Mouse (Mus musculus) cerebellum, adult 2 months (tissue): ENCODE results near the gene Taar6. TPM values are rescaled to one million over a fixed set of nuclear protein-coding genes. Genes with fewer than 3 reads are reported as not detected.

Experiments used
- DNase-seq, 2 experiments: peaks; one replicate each; pipeline ENCODE4 v3.0.0; 2021
- H3K27ac ChIP-seq: fragments of 200-500 bp; 2 replicates; pipeline ENCODE4 v1.5.1; 2012; ENCODE audit warnings: low read length, control low read depth, inconsistent platforms; ENCODE audit not compliant: insufficient read depth
- H3K27me3 ChIP-seq: fragments of 200-500 bp; 2 replicates; pipeline ENCODE4 v1.6.1; 2012; ENCODE audit warnings: inconsistent platforms, mild to moderate bottlenecking, low read length, moderate library complexity; ENCODE audit not compliant: control insufficient read depth, insufficient read depth
- H3K4me1 ChIP-seq: fragments of 200-500 bp; 2 replicates; pipeline ENCODE4 v1.6.1; 2011; ENCODE audit warnings: low read length; ENCODE audit not compliant: control insufficient read depth, insufficient read depth
- H3K4me3 ChIP-seq: fragments of 200-500 bp; replicated peaks from 2 replicates; pipeline ENCODE3; 2011; ENCODE audit warnings: mild to moderate bottlenecking, low read depth, low read length, control low read depth; ENCODE audit not compliant: insufficient read depth
- CTCF ChIP-seq: fragments of 200-500 bp; IDR thresholded peaks from 2 replicates; pipeline ENCODE4 v1.5.1; 2011; ENCODE audit warnings: low read depth, mild to moderate bottlenecking, control low read depth, low read length, moderate library complexity, borderline replicate concordance; ENCODE audit not compliant: insufficient read depth
- POLR2A ChIP-seq: fragments of 200-500 bp; IDR thresholded peaks from 2 replicates; pipeline ENCODE4 v1.6.1; 2011; ENCODE audit warnings: low read length, control low read depth, borderline replicate concordance; ENCODE audit not compliant: insufficient read depth
- WGBS: fragments of 180-500 bp; shearing (Covaris S2); methylation state at CpG from one replicate; pipeline ENCODE4 v1.1.7; 2018; 5-methylcytosine and 5-hydroxymethylcytosine counted together
- polyA plus RNA-seq: library from polyadenylated mRNA; depleted of rRNA; stranded (reverse); fragments of >200 nt; gene quantifications from 2 replicates; pipeline ENCODE4 v1.2.3, GENCODE M21; 2012; rRNA removed

Taar6 gene
- polyA plus RNA-seq = not detected in 2 replicates

DNA sequence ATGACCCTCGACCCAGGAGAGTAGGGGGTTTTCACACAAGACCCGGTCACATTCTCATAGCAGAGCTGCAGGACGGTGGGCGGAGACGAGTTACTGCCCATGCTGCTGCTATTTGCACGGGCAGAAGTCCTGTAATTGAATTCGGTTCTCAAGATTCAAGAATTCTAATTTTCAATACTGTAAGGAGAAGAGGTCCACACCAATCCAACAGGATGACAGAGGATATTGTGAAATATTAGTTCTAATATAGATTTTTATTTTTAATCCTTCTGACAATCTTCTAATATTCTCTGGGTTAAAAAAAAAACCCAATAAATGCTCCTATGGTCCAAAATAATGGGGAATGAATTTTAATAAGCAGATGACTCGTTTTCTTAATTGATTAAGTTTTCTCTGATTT is at the start of gene Taar6:
Taar6 (minus strand) TSS at position 101 of the 400 bp plus-strand sequence.
- Histone ChIP-seq H3K4me1 (no peaks in the 10 kb centered on the region), H3K4me3 (no peak within 1 kb of the TSS), H3K27me3 (no peaks in the 10 kb centered on the region), H3K27ac (no peak within 1 kb of the TSS)
- WGBS = 62% methylated on average over 8 of the region's 8 CpGs
- TF ChIP-seq POLR2A (no peak), CTCF (no peak)
- DNase-seq = no peak

DNA sequence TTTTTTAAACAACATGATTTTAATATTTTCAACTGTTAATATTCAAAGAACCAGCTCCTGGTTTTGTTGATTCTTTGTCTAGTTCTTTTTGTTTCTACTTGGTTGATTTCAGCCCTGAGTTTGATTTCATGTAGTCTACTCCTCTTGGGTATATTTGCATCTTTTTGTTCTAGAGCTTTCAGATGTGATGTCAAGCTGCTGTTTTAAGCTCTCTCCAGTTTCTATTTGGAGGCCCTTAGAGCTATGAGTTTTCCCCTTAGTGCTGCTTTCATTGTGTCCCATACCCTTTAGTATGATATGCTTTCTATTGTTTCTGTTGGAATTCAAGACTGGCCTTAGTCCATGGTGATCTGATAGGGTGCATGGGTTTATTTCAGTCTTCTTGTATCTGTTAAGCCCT is 45.9 kb upstream of the Taar6 start:
- TF ChIP-seq POLR2A (no peak), CTCF (no peak)
- Histone ChIP-seq H3K27ac (no peak overlapping the region), H3K4me1 (no peaks in the 10 kb centered on the region), H3K4me3 (no peak overlapping the region), H3K27me3 (no peaks in the 10 kb centered on the region)
- no peak for DNase-seq

DNA sequence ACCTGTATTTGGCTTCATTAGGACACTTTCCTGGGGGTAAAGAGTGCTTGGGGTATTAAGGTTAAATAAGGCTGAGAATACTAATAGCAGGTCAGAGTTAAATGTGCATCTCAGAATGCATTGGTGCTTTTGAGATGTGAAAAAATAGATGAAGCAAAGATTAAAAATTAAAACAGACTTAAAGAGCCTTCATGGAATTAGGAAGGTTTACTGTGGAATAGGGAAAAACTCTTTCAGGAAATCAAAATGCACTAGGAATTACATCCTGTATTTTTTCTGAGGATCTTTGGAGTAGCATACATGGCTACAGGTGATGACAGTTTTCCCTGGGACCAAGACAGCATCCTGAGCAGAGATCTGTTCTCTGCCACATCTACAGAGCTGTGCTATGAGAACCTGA is 41.5 kb upstream of the Taar6 start, which contains the start of gene Taar7d:
Taar7d (plus strand) TSS at position 301 of the 400 bp plus-strand sequence.
- H3K27me3 ChIP-seq = no peaks in the 10 kb centered on the region
- no peak for DNase-seq
- TF ChIP-seq CTCF = no peak
- TF ChIP-seq POLR2A = no peak
- no peak within 1 kb of the TSS for H3K4me3 ChIP-seq
- H3K27ac ChIP-seq = no peak within 1 kb of the TSS
- H3K4me1 ChIP-seq = no peaks in the 10 kb centered on the region

DNA sequence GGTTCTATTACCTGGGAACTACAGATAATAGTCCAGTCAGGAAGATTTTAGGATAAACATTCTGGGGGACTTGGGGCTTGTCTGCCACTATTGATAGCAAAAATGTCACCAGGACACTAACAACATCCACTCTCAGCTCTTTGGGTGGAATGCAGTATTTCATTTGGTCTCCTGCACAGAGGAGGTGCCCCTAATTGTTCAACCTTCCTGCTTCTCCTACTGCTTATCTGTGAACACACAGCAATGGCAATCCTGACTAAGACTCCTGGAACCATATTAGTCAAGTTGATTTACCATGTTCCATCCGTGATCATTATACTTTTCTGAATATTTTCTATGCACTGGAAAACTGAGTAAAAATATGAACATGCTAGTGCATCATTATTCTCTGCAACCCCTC is 22.7 kb upstream of the Taar6 start:
- DNase-seq = no peak
- Histone ChIP-seq H3K4me3 (no peak overlapping the region), H3K27me3 (no peaks in the 10 kb centered on the region), H3K4me1 (no peaks in the 10 kb centered on the region), H3K27ac (no peak overlapping the region)
- no peak for TF ChIP-seq CTCF
- no peak for TF ChIP-seq POLR2A
- WGBS = 96% methylated on average over 1 of the region's 1 CpGs

DNA sequence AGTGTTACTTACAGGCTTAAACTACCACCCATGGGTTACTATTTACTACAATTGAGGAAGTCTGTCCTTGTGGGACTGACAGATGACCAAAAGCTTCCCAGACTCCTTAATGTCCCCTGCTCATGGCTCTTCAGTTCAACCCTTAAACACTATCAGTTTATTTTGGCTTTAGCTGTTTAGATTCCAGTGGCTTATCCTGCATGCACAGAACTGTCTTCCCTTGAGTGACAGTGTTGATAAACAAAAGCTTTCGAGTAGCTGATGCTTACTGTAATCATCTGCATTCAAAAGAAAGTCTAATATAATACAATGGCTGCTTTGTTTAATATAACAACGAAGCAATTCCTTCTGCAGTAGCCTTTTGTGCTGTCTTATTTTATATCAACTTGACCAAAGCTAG is 21.6 kb upstream of the Taar6 start:
- WGBS = 33% methylated on average over 2 of the region's 2 CpGs
- H3K27me3 ChIP-seq = no peaks in the 10 kb centered on the region
- H3K4me1 ChIP-seq = no peaks in the 10 kb centered on the region
- H3K27ac ChIP-seq = no peak overlapping the region
- TF ChIP-seq CTCF (no peak), POLR2A (no peak)
- no peak overlapping the region for H3K4me3 ChIP-seq
- no peak for DNase-seq

DNA sequence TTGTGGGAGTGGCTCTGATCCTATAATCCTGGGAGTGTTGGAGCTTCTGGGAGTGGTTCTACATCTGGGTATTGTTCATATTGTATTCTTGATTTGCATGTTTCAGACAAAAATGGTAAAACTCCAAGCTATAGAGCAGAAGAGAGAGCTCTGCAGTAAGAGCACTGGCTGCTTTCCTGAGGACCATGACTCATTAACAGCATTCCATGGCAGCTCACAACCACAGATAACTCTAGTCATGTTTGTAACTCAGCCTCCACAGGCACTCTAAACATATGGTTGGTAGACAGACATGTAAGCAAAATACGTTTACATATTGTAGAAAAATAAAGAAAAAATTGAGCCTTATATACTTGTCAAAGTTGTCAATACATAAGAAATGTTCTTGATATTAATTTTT is 21.0 kb upstream of the Taar6 start:
- TF ChIP-seq POLR2A (no peak), CTCF (no peak)
- Histone ChIP-seq H3K4me1 (no peaks in the 10 kb centered on the region), H3K4me3 (no peak overlapping the region), H3K27ac (no peak overlapping the region), H3K27me3 (no peaks in the 10 kb centered on the region)
- 71% methylated on average over 1 of the region's 1 CpGs for WGBS
- no peak for DNase-seq

DNA sequence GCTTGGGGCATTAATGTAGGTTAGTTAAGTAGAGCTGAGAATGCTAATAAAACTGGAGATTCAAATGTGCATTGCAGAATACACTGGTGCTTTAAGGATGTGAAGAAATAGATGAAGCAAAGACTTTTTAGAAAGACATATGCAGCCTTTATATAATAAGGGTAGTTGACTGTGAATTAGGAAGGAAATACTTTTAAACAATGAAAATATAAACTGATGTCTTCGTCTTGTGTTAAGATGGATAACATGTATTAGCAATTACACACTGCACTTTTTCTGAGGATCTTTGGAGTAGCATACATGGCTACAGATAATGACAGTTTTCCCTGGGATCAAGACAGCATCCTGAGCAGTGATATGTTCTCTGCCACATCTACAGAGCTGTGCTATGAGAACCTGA is 14.2 kb upstream of the Taar6 start, which contains the start of gene Taar7b:
Taar7b (plus strand) TSS at position 301 of the 400 bp plus-strand sequence.
- no peaks in the 10 kb centered on the region for H3K27me3 ChIP-seq
- no peak within 1 kb of the TSS for H3K4me3 ChIP-seq
- H3K27ac ChIP-seq = no peak within 1 kb of the TSS
- TF ChIP-seq POLR2A = no peak
- 91% methylated on average over 1 of the region's 1 CpGs for WGBS
- no peaks in the 10 kb centered on the region for H3K4me1 ChIP-seq
- DNase-seq = no peak

DNA sequence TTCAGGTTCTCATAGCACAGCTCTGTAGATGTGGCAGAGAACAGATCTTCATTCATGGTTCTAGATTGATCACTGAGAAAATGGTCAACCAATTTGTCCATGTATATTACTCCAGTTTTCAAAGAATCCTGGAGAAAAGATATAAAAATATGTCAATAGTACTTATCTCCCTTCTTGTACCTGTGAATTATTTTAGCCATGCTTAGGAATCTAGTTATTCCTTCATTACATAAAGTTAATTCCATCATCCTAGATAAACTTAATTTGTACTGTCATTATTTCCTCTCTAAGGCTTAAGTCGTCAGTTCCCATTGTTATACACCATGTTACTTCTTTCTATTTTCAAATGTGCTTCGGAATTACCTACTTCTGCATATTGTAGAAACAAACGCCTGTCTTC is 7.9 kb upstream of the Taar6 start, which contains the start of gene Taar7a:
Taar7a (minus strand) TSS at position 101 of the 400 bp plus-strand sequence.
- 93% methylated on average over 3 of the region's 3 CpGs for WGBS
- H3K4me3 ChIP-seq = no peak within 1 kb of the TSS
- H3K27me3 ChIP-seq = no peaks in the 10 kb centered on the region
- no peak for TF ChIP-seq POLR2A
- TF ChIP-seq CTCF = no peak
- no peak within 1 kb of the TSS for H3K27ac ChIP-seq
- no peak for DNase-seq
- H3K4me1 ChIP-seq = peaks cover 2% of the 10 kb centered on the region
